Mouse (Mus musculus) brain, embryonic 14.5 days (tissue): ENCODE results near the gene Greb1.

Source experiments
- CTCF ChIP-seq: fragments of 200-500 bp; IDR thresholded peaks from 2 replicates; pipeline ENCODE4 v1.5.1; 2012; ENCODE audit warnings: inconsistent platforms, mild to moderate bottlenecking, moderate library complexity, borderline replicate concordance; ENCODE audit not compliant: insufficient read depth, insufficient read length; ENCODE audit errors: extremely low read depth
- POLR2A ChIP-seq: fragments of 200-500 bp; IDR thresholded peaks from 2 replicates; pipeline ENCODE4 v1.6.1; 2012; ENCODE audit warnings: mild to moderate bottlenecking, inconsistent platforms, borderline replicate concordance; ENCODE audit not compliant: poor library complexity, insufficient read depth, insufficient read length, severe bottlenecking; ENCODE audit errors: extremely low read depth

GRCm38 (mm10) chr12:16780320-16780719 lies 20.4 kb downstream of the Greb1 start:
- no peak for TF ChIP-seq POLR2A
- TF ChIP-seq CTCF, result no peak
